Mouse (Mus musculus) liver, adult 2 months (tissue): ENCODE results near the gene Tmco5.

ENCODE experiments used
- CTCF ChIP-seq: fragments of 200-500 bp; IDR thresholded peaks from 2 replicates; pipeline ENCODE4 v1.5.1; 2011; ENCODE audit warnings: low read depth, low read length, control low read depth
- POLR2A ChIP-seq: fragments of 200-500 bp; IDR thresholded peaks from 2 replicates; pipeline ENCODE4 v1.6.1; 2011; ENCODE audit warnings: low read length, control low read depth; ENCODE audit not compliant: insufficient read depth; ENCODE audit errors: extremely low read depth

DNA sequence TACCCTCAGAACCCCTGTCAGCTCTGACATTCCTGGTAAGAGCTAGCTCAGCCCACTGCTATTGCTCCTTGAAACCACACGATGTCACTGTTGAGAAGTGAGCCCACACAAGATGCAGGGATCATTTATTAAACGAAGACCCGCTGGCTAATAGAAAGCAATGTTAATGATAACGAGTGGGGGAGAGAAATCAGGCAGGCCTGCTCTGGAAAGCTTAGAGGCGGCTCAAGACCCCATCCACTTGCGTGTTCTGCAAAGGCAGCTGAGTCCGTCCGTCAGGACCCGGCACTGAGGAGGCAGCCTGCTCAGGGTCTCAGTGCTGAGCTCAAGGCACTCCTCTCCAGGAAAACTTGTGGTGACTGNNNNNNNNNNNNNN is 15.5 kb downstream of the Tmco5 start:
- TF ChIP-seq CTCF: peak; percentile 59
- no peak for TF ChIP-seq POLR2A
